Mouse (Mus musculus): ENCODE data around the gene Rufy4. TPM values are rescaled to one million over a fixed set of nuclear protein-coding genes. Genes with fewer than 3 reads are reported as not detected.

The Rufy4 gene
- not detected for total RNA-seq (2023)

DNA sequence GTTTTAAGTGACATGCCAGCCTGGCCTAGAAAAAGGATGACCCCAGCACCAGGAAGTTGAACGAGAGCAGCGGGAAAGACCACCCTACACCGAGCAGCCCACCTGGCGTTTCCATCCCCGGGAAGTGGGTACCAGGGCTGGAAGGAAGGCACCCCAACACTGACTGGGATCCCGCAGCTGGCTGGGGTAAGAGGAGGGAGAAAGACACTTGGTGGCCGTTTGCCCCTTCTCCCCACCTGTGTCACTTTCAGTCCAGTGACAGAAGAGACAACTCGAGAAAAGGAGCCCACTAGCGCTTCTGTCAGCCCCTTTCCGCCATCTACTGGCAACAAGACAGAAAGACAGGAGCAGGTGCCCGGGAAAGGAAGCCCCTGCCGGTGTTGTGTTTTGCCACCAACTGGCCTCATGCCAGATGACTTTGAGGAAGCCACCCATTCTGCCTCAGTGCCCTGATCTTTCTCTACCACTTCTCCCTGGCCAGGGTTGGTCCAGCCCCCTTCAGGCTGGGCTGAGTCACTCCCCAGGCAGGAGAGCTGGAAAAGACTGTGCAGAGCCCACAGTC, at the start of gene Rufy4:
Gene Rufy4, plus strand, starts transcription at position 551 of the 562 bp plus-strand sequence.

DNA sequence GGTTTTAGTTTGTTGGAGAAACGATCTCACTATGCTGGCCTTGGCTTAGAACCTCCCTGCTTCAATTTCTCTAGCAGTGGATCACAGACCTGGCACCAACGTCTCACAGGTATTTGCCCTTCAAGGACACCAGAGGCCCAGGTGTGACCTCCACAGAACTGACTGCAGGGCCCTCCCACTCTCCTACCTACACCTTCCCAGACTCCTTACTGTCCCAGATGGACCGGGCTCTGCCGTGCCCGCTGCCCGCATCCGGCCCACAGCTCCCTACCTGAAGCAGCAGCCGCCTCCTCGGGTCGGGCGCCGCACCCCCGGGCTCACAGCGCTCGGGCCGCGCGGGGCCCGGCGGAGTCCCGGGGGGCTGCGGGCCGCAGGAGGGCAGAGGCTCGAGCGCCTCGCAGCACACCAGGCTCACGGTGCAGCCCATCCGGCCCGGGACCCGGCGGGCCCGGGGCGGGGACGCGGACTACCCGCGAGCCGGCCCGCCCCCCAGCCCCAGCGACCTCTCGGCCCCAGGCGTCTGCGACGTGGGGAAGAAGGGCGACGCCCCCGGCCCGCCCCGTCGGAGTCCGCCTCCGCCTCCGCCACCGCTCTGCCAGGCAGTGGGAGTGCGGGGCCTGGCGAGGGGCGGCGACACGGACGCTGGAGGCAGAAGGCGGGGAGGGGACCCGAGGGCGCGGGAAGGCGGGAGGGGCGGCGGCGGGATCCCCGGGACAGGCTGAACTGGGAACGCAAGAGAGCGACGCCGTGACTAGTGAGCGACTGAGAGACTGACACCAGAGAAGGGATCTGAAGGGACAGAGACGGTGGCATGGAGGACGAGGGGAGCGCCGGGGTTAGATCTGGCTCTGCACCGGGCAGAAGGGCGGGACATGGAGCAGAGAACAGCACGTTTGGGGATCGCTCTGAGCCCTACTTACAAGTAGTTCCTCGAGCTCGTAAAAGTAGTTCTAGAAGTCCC, 1.0 kb upstream of the Rufy4 start, which contains the start of gene Tns1:
Gene Tns1, minus strand, starts transcription at position 429 of the 961 bp plus-strand sequence.

DNA sequence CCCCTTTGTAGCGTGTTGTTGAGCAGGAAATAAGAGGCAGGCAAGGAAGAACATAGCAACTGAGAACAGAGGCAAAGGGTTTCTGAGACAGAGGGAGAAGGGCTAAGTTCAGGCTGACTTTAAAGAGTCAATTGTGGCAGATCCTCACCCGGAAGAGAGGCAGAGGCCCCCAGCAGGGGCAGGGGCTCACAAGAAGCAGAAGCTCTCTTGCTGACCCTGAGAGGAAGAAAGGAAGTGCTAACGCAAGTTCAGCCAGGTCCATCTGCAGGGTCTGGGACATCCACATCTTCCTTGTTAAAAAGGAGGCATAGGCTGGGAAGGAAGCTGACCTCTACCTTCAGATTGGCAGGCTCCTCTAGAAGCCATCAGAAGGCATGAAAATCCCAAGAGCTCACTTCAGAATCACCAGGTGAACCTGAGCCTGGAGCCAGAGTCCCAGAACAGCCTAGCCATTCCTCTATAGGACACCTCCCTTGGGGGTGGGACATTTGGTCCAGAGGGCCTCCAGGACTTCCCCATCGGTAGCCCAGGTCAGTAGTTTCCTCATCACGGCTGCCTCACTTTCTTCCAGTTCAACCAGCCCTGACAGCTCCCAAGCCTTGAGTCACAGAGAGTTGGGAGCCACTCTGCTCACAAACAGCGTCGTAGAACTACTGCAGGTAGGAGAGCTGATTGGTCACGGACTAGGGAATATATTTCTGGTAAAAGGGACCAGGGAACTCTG, 28.3 kb downstream of the Rufy4 start, which contains the start of gene Cxcr2:
Gene Cxcr2, plus strand, starts transcription at position 529 of the 724 bp plus-strand sequence.

DNA sequence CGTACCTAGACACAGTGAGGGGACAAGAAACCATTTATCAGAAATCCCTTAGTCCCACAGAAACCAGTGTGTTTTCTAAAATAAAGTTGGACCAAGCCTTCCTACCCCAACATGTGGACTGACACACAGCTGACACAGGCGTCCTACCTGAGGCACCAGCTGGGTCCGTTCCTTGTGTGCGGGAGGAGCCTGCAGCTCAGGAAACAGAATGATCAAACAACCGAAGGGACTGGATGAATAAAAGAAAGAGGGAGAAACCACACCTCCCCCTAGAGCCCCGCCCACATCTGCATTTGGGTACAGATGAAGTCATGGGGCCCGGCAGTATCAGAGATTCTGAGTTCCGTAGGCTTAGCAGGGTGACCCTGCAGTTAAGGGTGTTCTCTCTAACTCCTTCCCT, 69.1 kb downstream of the Rufy4 start, which contains the start of gene Cxcr1:
Gene Cxcr1, minus strand, starts transcription at position 187 of the 400 bp plus-strand sequence.

Other genes starting within 250 kb of the Rufy4 start
- 10 to 100 TPM; 31.5 to 44.8 TPM for gene Tns1, start 1.1 kb upstream of the Rufy4 start, total RNA-seq (2023)
- under 1 TPM; 0.27 to 0.81 TPM for gene Cxcr2, start 28.4 kb downstream of the Rufy4 start, total RNA-seq (2023)
- gene Cxcr1, start 69.1 kb downstream of the Rufy4 start, total RNA-seq (2023) = not detected
- gene Arpc2, start 110.5 kb downstream of the Rufy4 start, total RNA-seq (2023) = 100 to 1,000 TPM; 710 to 723 TPM
- under 1 TPM; 0.63 to 0.85 TPM for gene Gpbar1, start 153.0 kb downstream of the Rufy4 start, total RNA-seq (2023)
- 100 to 1,000 TPM; 118 to 129 TPM for gene Aamp, start 159.2 kb downstream of the Rufy4 start, total RNA-seq (2023)
- gene Pnkd, start 159.4 kb downstream of the Rufy4 start, total RNA-seq (2023) = 10 to 100 TPM; 16.8 to 17.0 TPM
- 10 to 100 TPM; 66.7 to 88.5 TPM for gene Tmbim1, start 180.1 kb downstream of the Rufy4 start, total RNA-seq (2023)
- gene Catip, start 236.6 kb downstream of the Rufy4 start, total RNA-seq (2023) = under 1 TPM; 0.49 to 0.76 TPM
- 100 to 1,000 TPM; 616 to 632 TPM for gene Slc11a1, start 249.7 kb downstream of the Rufy4 start, total RNA-seq (2023)

Data from monocyte, adult 59 days (primary cell).